Mouse (Mus musculus): ENCODE measurements at regions not wholly inside any gene's neighbourhood (a gene's known extent, or its start where the extent isn't known, plus 50 kb on each side); places are given as distances from the start of the nearest gene placed in this dataset.
A peak's percentile ranks its signal among the peaks of the same experiment; 100 is the strongest.

DNA sequence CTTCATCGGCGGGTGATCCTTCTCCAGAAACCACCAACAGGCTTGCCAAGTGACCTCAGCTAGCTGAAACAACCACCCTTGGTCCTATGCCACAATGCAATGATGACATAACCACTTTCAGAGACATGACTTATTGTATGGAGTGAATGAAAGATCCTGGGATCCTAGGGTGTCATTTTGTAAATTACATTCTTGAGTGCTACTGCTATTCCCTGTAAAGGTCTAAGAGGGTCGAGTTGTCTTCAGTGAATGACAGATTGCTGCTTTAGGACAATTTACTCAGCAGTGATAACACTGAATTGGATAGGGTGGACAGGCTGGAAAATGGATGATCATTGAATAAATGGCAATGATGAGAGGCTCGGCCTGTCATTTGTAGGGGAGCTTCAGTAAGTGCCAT is 692.4 kb downstream of the Gm9008 start:
- DNase-seq: peak in 1 of 2 experiments; percentile 43

DNA sequence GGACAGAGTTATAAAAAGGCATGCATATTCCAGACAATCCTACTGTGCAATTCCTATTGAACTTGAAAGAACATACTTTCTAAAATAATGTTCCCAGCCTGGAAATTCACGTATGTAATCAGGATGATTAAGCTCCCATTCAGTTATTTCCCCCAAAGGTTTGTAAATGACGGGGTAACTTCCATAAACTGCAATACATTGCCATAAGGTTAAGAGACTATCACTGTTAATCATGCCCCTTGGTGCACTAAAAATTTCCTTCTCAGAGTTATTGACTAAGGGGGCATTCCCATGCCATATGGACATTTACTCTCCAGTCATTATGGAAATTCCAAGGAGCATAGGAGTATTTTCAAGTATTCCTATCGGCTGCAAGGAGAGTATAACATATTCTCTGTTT is 697.6 kb downstream of the Gm9008 start:
- DNase-seq: no peak

DNA sequence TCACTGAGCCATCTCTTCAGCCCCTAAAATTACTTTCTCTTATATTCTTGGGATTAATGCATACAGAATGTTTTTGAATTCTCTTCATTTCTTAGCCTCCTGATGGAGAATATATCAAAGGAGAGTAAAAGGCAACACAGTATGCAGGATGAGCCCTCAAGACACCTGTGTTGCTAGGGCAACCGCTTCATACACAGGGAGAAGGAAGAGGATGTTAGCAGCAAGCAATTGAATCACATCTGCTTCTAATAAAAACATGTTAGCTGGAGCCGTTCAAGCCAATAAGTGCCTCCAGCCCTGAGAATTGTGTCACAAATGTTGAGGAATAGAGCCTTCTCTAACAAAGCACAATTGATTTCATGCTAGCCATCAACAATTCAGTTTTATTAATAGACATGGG is 698.0 kb downstream of the Gm9008 start:
- no peak for DNase-seq

DNA sequence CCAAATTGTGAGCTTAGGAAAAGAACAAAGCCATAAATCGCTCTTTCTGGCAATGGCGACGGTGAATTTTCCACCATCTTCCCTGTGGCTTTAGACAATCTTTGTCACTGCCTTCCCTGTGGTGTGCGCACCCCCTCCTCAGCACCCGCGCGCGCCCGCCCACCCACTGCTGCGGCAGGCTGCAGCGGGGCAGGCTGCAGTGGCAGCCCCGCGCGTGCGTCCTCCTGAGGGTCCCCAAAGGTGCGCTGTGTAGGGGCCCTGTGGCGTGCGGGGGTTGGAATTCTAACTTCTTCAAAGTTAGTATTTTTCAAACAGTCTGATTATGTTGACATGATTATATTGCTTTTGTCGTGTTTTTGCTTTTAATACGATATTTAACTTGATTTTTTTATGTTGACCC is 714.9 kb downstream of the Gm9008 start:
- DNase-seq: no peak

DNA sequence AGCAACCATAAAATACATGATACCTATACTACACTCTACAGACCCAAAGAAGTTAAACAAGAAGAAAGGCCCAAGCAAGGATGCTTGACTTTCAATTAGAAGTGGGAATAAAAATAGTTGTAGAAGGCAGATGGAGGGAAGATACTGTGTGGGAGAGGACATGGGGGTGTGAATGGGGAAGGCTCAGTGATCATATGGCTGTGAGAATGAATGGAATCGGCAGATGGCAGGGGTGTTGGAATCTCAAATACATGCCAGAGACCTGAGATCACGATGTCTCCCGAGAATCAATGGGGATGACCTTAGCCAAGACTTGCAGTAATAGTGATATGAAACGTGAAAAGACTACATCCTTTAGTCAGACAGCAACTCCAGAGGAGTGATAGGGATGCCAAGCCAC is 734.5 kb downstream of the Gm9008 start:
- DNase-seq: no peak

DNA sequence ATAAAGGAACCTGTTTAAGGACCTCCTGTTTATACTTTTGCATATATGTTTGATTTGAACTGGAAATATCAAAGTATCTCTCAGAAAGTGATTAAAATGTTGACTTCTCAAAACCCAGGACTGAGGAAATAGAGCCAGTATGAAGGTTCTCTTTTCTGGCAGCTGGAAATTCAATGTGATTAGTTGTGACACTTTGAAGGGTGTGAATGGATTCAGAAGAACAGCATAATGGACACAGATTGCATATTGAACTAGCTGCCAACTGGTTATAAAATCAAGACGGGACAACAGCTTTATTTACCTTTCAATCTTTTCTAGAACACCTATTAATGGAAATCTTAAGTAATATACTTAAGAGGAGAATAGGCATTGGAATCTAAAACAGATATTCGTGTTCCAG is 741.4 kb downstream of the Gm9008 start:
- DNase-seq: no peak

Data from adrenal gland, postnatal 36 days (tissue).